Mouse (Mus musculus): Measurements from ENCODE around the gene Kif5c.

Kif5c gene

GRCm38 (mm10) chr2:49718935-49719850 is 100.1 kb downstream of the Kif5c start:
- no peak for DNase-seq (ENCODE audit: extremely low read depth, low read depth)

GRCm38 (mm10) chr2:49719854-49720253 is 100.8 kb downstream of the Kif5c start:
- DNase-seq (ENCODE audit: extremely low read depth, low read depth), result no peak

DNA sequence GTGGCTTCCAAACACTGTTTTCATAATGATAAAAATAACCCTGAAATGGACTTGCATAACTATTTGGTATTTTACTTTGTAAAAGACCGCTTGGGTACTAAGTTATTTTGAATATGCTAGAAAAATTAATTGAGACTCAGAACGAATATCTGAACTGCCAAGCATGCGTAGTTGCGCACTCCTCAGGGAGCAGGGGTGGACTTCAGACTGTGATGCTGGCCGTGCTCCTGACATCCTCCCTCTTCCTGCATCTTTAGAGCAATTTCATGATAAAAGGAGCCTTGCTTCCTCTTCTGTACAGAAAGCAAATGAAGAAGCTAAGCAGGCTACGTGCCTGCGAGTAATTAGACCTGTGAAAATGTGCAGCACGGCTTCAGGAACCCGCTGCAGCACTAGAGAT is 101.2 kb downstream of the Kif5c start:
- DNase-seq (ENCODE audit: extremely low read depth, low read depth), result no peak

- no peak for DNase-seq (ENCODE audit: extremely low read depth, low read depth)
Observed at GRCm38 (mm10) chr2:49722331-49722730, 103.2 kb downstream of the Kif5c start.

DNA sequence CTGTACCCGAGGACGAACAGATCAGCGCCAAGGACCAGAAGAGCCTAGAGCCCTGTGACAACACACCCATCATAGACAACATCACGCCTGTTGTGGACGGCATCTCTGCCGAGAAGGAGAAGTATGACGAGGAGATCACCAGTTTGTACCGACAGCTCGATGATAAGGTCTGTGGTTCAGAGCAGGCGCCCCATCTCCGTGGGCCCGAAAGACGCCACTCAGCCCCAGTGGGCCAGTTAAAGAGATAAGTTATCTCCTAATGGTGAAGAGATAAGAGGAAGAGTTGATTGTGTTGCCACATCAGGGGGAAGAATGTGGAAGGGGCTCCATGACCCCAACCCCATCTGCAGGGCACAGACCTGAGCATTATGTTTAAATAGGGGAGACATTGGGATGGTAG is 103.9 kb downstream of the Kif5c start:
- no peak for DNase-seq (ENCODE audit: extremely low read depth, low read depth)

- no peak for DNase-seq (ENCODE audit: extremely low read depth, low read depth)
Observed at GRCm38 (mm10) chr2:49726672-49727071, 107.6 kb downstream of the Kif5c start.

- DNase-seq (ENCODE audit: extremely low read depth, low read depth), result peak; percentile 77
Observed at GRCm38 (mm10) chr2:49727199-49727598, 108.1 kb downstream of the Kif5c start.

DNA sequence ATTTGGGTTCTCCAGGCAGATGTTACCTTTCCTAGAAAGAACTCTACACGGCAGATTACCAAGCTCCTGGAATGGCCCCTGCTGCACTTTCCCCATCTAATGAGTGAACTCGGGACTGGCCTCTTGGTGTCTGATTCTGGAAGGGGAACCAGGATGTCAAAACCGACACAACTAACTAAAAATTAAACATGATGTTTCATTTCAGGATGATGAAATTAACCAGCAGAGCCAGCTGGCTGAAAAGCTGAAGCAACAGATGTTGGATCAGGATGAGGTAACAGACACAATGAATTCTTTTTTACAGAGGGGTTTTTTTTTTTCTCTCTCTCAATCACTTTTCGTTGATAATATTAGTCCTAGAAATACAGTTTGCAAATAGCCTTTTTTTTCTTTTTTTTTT is 108.6 kb downstream of the Kif5c start:
- DNase-seq (ENCODE audit: extremely low read depth, low read depth), result no peak

DNA sequence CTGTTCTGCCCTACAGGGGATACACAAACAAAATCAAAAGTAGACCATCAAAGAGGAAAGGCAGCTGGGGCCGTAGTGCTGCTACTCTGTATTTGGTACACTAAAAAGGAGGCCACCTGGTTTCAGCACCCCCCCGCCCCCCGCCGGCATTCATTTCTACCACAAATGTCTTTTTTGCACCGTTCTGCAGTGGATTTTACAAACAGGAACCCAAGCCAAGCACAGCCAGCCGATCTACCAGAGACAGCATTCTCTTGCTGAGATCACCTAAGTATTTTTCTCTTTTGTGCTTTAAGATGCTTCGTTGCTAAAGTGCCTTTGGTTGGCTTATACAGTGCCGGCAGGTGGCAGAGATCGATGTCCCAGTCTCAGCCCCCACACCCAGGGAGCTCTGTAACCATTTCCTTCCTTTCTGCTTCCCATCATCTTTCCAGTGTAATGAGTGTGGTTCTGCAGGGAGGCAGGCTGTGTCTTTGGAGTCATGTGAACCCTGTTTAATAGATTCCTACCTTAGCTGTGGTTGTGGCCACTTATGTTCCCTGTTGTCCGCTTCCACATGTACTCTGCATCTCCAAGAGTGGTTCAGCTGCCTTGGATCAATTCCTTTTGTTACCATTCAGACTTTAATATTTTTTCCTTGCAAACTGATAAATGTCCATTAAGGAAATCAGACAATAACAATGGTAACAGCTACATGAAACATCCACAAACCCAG is 110.0 kb downstream of the Kif5c start:
- peak; percentile 14 for DNase-seq (ENCODE audit: extremely low read depth, low read depth)

DNA sequence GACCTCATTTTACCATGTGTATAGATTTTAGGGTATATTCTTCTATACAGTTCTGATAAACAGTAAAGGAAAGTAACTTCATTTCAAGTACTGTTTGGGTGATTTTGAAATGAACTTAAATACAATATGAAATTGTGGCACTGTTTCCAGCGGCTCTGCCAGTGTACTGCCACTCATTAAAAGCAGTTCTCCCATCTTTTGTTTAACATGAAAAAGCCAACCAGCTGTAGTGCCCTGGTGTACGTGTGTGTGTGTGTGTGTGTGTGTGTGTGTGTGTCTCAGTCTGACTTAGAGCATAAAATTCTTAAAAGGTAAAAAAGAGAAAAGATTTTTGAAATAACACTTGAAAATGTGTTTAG is 110.5 kb downstream of the Kif5c start:
- DNase-seq (ENCODE audit: extremely low read depth, low read depth), result no peak

- DNase-seq (ENCODE audit: extremely low read depth, low read depth), result peak; percentile 97
Observed at GRCm38 (mm10) chr2:49730183-49730582, 111.1 kb downstream of the Kif5c start.

DNA sequence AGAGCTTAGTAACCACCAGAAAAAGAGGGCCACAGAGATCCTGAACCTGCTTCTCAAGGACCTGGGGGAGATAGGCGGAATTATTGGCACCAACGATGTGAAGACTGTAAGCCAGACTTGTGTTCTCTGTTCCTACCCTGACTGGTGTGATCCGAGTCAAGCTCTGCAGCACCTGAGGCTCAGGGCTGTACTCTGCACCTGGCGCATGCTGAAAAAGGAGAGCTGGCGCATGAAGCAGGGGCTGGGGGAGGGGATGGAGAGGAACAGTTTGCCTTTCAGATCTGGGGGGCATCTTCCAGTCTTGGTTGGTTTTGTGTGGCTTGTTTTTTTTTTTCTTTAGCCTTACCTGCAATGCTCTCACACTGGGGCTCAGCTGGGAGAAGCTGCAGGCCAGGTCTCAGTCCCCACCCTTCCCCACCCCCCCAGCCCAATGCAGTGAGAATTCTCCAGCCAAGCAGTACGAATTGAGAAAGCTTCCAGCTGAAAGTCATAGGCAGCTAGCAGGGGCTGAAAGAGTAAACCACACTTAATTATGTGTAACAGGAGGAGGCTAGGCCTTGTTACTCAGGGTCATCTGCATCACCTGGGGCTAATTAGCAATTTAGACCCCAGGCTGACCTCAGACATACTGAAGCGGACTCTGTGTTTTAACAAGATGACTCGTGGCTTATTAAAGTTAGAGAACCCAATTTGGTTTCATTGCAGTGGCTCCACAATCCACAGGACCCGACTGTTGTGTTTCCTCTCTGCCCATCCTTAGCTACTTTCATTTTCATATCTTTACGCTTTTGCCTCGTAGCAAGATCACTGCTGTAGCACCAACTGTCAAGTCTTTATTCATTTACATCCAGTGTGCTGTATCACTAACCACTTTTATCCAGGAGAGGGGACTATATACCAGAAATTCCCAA is 113.9 kb downstream of the Kif5c start:
- no peak for DNase-seq (ENCODE audit: extremely low read depth, low read depth)

- peak; percentile 69 for DNase-seq (ENCODE audit: extremely low read depth, low read depth)
Observed at GRCm38 (mm10) chr2:49733656-49734008, 114.5 kb downstream of the Kif5c start.

DNA sequence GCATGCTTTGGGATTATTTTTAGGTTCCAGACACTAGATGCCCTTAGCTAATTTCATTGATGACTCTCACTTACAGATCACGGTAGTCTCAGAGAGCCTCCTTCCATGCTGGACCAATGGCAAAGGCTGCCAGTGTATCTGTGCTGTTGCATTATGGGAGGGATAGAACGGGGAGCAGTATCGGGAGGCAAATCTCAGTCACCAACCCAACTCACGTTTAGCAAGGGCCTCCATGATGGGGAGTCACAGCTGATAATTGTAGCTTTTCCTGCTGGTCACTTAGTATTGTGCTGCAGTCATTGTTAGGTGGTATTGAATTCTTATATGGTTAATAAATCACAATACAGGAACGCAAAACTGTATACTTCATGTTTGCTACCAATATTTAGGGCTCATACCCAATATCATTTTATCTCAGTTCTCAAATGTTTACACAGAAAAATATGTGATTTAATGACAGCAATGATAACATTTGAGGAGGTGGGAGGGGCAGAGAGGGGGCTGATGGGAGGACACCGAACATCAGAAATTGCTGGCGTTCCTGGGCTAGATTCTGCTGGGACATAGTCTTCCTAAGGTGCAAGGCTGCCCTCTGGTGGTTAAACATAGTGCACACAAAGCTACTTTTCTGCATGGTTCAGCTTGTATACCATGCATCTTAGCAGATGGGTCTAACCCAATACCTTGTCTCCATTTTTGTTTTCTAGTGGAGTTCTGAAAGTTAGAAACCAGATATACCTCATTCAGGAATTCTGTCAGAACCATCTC is 115.1 kb downstream of the Kif5c start:
- DNase-seq (ENCODE audit: extremely low read depth, low read depth), result peak; percentile 84

DNA sequence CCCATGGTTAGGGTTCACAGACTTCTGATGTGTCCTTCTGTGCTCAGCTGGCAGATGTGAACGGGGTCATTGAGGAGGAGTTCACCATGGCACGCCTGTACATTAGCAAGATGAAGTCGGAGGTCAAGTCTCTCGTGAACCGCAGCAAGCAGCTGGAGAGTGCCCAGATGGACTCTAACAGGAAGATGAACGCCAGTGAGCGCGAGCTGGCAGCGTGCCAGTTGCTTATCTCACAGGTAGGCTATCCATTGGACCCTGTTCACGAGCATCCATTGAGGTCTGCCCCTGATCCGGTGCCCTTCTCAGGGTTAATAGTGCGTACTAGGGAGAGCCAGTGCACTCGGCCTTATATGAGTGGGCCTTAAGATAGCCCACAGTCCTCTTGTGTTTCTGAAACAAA is 116.3 kb downstream of the Kif5c start:
- DNase-seq (ENCODE audit: extremely low read depth, low read depth), result no peak

DNA sequence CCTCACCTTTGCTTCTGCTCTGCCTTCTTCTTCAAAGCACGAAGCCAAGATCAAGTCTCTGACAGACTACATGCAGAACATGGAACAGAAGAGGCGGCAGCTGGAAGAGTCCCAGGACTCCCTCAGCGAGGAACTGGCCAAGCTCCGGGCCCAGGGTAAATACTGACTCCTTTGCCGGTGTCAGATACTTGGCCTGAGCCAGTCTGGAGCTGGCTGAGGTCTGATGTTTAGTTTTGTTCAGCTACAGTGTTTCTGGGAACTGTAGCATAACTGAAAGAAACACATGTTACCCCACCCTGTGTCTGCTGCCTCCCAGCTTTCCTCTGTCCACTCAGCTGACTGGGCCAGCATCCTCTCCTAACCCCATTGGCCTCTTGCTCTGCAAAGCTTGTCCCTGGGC is 119.9 kb downstream of the Kif5c start:
- DNase-seq (ENCODE audit: extremely low read depth, low read depth), result no peak

DNA sequence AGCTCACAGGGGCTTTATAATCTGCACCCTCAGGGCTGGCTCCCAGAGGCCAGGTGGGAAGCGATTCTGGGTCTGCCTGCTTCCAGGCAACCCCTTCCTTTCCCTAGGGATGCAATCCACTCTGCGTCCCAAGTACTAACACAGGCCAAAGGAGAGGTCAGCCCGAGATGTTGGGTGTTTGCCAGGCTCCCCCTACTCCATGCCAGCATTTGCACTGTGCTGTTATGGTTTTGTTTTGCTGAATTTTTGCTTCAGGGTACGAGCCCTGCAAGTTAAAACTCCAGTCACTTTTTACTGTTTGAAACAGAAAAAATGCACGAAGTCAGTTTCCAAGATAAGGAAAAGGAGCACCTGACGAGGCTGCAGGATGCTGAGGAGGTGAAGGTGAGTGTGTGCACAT is 121.9 kb downstream of the Kif5c start:
- no peak for DNase-seq (ENCODE audit: extremely low read depth, low read depth)

DNA sequence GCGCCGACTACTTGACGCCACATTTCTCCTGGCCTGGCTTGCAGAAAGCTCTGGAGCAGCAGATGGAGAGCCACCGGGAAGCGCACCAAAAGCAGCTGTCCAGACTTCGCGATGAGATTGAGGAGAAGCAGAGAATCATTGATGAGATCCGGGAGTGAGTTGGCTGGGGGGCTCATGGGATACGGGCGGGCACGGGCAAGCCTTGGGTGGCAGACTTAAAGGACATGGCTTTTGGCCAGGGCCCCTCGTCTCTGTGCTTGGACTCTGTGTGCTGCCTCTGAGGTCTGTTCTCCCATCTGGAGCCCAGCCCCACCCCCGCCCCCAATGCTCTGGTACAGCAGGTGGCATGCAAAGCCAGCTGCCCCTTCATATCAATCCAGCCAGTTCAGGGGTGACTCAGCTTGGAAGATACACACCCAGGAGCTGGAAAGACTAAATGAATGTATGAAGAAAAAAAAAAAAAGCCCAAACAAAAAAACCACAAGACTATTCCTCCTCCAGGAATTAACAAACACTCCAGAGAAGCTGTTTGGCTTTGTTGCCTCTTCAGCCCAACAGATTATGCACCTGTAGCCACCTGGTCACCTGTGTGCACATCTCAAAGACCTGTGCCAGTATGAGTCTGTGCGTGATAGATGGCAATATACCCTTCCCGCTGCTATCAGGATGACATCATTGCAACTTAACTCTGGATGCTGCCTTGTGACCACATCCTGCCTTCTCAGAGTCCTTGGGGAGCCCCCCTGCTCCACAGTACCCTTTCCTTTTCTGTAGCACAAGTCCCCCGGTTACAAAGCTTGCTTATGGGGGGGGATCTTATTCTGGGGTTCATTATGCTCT is 123.0 kb downstream of the Kif5c start:
- DNase-seq (ENCODE audit: extremely low read depth, low read depth), result no peak

DNA sequence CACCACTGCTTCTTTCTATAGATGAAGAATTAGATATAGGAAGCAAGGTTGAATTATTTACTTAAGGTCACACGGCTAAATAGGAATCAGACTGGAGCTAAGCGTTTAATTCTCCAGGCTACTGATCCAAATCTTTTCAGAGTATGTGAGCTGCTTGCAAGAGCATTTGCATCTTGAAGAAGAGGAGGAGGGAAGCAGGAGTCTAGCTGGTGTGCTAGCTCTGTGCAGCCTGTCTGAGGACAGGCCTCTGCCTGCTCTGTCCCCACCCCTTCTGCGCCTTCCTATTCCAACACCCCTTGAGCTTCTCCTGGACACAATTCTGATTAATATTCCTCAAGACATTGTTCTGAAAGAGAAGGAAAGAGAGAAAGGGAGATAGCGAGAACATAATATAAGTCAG is 123.8 kb downstream of the Kif5c start:
- no peak for DNase-seq (ENCODE audit: extremely low read depth, low read depth)

DNA sequence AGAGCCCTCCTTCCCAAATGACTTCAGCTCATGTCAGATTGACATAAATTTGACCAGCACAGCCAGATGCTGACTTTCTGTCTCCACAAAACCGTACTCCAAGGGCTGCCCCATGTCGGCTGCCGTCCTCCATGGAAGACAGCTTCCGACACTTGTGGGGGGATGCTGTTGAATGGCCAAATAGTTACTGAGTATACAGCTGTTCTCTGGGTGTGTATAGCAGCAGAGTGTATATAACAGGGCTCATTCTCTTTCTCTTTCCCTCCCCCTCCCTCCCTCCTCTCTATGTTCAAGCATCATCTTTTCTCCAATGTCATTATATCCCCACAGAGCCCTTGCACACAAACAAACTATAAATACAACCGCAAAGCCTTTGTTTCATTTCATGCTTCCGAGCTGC is 124.7 kb downstream of the Kif5c start:
- no peak for DNase-seq (ENCODE audit: extremely low read depth, low read depth)
